Mouse (Mus musculus) gastrocnemius, adult 2 months (tissue): ENCODE measurements around the gene Gpr137c. TPM values are rescaled to one million over a fixed set of nuclear protein-coding genes. Genes with fewer than 3 reads are reported as not detected.

Experiments used
- DNase-seq: peaks from one replicate; pipeline ENCODE4 v3.0.0; 2022
- H3K27ac ChIP-seq: fragments of 200-600 bp; 2 replicates; pipeline ENCODE4 v1.8.1; 2022; ENCODE audit warnings: mild to moderate bottlenecking
- H3K4me3 ChIP-seq: fragments of 200-600 bp; 2 replicates; pipeline ENCODE4 v1.8.1; 2022; ENCODE audit warnings: mild to moderate bottlenecking, moderate library complexity
- CTCF ChIP-seq: fragments of 200-600 bp; IDR thresholded peaks from 2 replicates; pipeline ENCODE4 v1.8.1; 2022; ENCODE audit warnings: antibody characterized with exemption, mild to moderate bottlenecking, moderate library complexity
- intact Hi-C: fragments of 180-260 bp; cut with DNase I; formaldehyde crosslinking; loops from one replicate; pipeline ENCODE4 v1.15.1; 2025
- total RNA-seq, 2 experiments: library from RNA; stranded (reverse); gene quantifications; 2 replicates each; pipeline ENCODE4 v1.2.3; 2021

Gpr137c gene
- total RNA-seq, 2 experiments from 2014 or later: 2.5 to 3.1 TPM

DNA sequence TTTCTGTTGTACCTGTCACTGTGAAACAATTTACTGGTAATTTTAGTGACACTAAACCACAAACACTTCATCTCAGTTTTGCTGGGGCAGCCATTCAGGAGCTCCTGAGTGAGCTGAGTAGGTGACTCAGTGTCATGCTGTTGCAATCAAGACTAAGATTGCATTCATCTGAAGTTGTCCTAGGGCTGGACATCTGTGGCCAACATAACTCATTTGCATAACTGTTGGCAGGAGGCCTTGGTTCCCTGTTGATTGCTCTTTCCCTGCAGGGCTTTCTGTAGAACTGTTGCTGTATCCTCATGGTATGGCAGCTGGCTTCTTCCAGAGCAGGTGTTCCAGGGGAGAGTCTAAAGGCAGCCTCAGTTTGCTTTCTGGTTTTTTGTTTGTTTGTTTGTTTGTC is 106.0 kb downstream of the Gpr137c start:
- no peak for DNase-seq
- no peak for TF ChIP-seq CTCF
- Histone ChIP-seq H3K4me3 (no peak overlapping the region), H3K27ac (no peak overlapping the region)
- intact Hi-C loops: no loop called here

- DNase-seq: no peak
- intact Hi-C loops: loop anchor here (2.0 kb wide), 1 partner anchor 107 kb away; the partner anchor contains the start of gene Txndc16
- H3K27ac ChIP-seq: no peak overlapping the region
- H3K4me3 ChIP-seq: no peak overlapping the region
- TF ChIP-seq CTCF: no peak
Measured at GRCm38 (mm10) chr14:45328072-45328713, 108.7 kb downstream of the Gpr137c start.

DNA sequence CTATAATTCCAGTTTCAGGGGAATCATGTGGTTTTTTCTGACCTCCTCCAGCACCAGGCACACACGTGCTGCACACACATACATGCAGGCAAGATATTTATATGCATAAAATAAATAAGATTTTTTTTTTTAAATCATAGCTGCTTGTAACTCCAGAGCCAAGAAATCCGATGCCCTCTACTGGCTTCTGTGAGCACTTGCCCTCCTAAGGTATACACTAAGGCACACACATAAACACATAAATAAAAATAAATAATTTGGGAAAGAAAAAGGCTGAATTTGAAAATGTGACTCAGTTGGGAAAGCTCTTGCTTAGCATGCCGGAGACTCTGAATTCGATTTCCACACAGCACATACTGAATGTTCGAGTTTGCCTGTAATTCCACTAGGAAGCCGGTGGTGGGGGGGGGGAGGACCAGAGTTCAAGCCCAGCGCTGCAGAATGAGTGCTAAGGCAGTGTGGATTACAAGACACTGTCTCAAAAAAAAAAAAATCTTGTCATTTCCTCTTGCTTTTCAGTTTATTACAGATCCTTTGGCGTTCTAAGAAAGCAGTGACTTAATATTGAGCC is 109.6 kb downstream of the Gpr137c start:
- DNase-seq: no peak
- TF ChIP-seq CTCF: no peak
- peak overlapping the region; percentile 96 for H3K4me3 ChIP-seq
- H3K27ac ChIP-seq: peak overlapping the region; percentile 75
- intact Hi-C loops: loop anchor here (2.0 kb wide), 1 partner anchor 108 kb away; the partner anchor contains the start of gene Txndc16

DNA sequence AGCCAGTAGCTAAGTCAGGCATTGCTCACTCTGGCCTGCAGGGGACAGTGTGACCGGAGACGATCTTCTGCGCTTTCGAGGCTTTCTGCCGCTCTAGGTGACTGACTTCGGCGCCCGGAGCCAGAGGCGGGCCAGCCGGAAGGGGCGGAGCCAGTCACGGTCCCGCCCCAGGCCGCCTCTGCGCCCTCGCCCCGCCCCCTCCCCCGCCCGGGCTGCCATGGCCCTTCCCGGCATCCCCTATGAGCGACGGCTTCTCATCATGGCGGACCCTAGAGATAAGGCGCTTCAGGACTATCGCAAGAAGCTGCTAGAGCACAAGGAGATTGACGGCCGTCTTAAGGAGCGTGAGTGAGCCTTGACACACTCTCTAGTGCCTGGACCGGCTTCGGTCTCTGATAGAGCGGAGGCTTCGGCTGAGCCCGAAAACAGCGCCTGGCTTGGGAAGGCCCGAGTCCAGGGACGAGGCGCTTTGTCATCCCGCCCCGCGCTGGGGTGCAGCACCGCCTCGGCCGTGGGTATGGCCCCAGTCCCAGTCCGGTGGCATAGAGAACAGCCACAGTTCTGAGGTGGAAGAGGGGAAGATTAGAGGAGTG is 110.2 kb downstream of the Gpr137c start, which contains the start of gene Psmc6:
Gene Psmc6 (plus strand): TSS at position 200 of the 593 bp plus-strand sequence.
- TF ChIP-seq CTCF: peak; percentile 93
- H3K27ac ChIP-seq: peak within 1 kb of the TSS; percentile 94
- peak within 1 kb of the TSS; percentile 96 for H3K4me3 ChIP-seq
- intact Hi-C loops: loop anchor here (2.0 kb wide), 1 partner anchor 109 kb away; the partner anchor contains the start of gene Txndc16
- peak; percentile 94 for DNase-seq

Other genes starting within 250 kb of the Gpr137c start
- gene Ptger2, start 231.5 kb upstream of the Gpr137c start, total RNA-seq: under 1 TPM in 1 of 2 experiments, not detected in 1; 0.17 TPM
- gene Txndc16, start 611 bp downstream of the Gpr137c start, total RNA-seq: 1 to 10 TPM; 9.5 to 9.9 TPM
- gene Ero1l, start 99.1 kb downstream of the Gpr137c start, total RNA-seq: 1 to 10 TPM; 5.2 to 6.9 TPM
- 100 to 1,000 TPM; 104 TPM for gene Psmc6, start 110.1 kb downstream of the Gpr137c start, total RNA-seq
- gene Styx, start 131.4 kb downstream of the Gpr137c start, total RNA-seq: 10 to 100 TPM; 74.7 to 77.6 TPM
- gene Gnpnat1, start 185.2 kb downstream of the Gpr137c start, total RNA-seq: 10 to 100 TPM in 1 of 2 experiments, 1 to 10 TPM in 1; 6.0 to 10.9 TPM